In the genomic region with DNA sequence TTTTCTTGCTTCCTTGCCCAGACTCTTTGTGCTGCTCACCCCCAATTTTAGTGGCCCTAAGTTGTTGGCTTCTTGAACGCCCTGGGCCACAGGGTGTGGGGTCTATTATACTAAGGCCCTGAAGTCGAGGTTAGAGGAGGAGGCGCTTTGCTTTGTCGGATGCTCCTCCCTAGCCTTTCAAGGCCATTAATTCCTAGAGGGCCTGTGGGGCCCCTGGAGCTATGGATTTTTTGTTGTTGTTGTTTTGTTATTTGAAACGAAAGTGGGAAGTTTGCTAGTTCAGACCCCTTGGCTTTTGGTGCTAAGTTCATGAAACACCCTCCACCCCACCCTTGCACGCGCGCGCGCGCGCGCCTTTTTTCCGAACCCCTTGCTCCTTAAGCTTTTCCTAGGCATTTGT, we compare ENCODE assay signal across 8 mouse cellular contexts. TPM values are rescaled to one million over a fixed set of nuclear protein-coding genes. Genes with fewer than 3 reads are reported as not detected.
A peak's percentile ranks its signal among the peaks of the same experiment; 100 is the strongest.
DNase-seq lines count a peak whose midpoint lies in the region; ATAC-seq and TF ChIP-seq lines count a peak whose summit lies in the region.

No protein-coding gene starts in this region.

- H3K27me3 ChIP-seq in lung, embryonic 14.5 days (ENCODE audit: insufficient read depth, low read length) = no peaks in the 10 kb centered on the region
- 0 out of 2 replicates have a peak, but pooled peaks cover 4% of the 10 kb centered on the region for H3K27me3 ChIP-seq in forebrain, embryonic 12.5 days
- no peaks in the 10 kb centered on the region for H3K27me3 ChIP-seq in limb, embryonic 15.5 days
- no peaks in the 10 kb centered on the region for H3K27me3 ChIP-seq in neural tube, embryonic 13.5 days

- H3K4me2 ChIP-seq in lung, embryonic 14.5 days = peak overlapping the region; percentile 63
- H3K4me2 ChIP-seq in forebrain, embryonic 12.5 days = peak overlapping the region; percentile 52
- H3K4me2 ChIP-seq in limb, embryonic 15.5 days = peak overlapping the region; percentile 32
- peak overlapping the region; percentile 63 for H3K4me2 ChIP-seq in neural tube, embryonic 13.5 days

- ATAC-seq in lung, embryonic 14.5 days (ENCODE audit: insufficient read depth) = peak; percentile 59
- peak; percentile 60 for ATAC-seq in forebrain, embryonic 12.5 days (ENCODE audit: low FRiP score)
- ATAC-seq in limb, embryonic 15.5 days (ENCODE audit: insufficient number of reproducible peaks, low FRiP score, low TSS enrichment, low read depth) = 0 out of 2 replicates have a peak, but pooled peaks have one; percentile 31
- peak; percentile 76 for ATAC-seq in neural tube, embryonic 13.5 days (ENCODE audit: low read depth)

- no peaks in the 10 kb centered on the region for H3K4me1 ChIP-seq in lung, embryonic 14.5 days (ENCODE audit: insufficient read depth)
- H3K4me1 ChIP-seq in forebrain, embryonic 12.5 days = peaks cover 9% of the 10 kb centered on the region
- no peaks in the 10 kb centered on the region for H3K4me1 ChIP-seq in limb, embryonic 15.5 days
- peaks cover 25% of the 10 kb centered on the region for H3K4me1 ChIP-seq in neural tube, embryonic 13.5 days (replicated peaks)

- no peak for TF ChIP-seq CTCF in lung, embryonic 14.5 days (IDR thresholded peaks at IDR 0.05; ENCODE audit: low read depth)

- peak; percentile 41 for DNase-seq in lung, embryonic 14.5 days
- DNase-seq in lung, postnatal 4 days = no peak
- peak; percentile 65 for DNase-seq in ZHBTc4 (ENCODE audit: low read depth, low spot score)
- no peak for DNase-seq in retina, embryonic 14.5 days (ENCODE audit: low spot score)
- DNase-seq in yolk sac, embryonic 10.5 days (ENCODE audit: low spot score) = no peak

- peaks cover 26% of the 10 kb centered on the region for H3K36me3 ChIP-seq in lung, embryonic 14.5 days (ENCODE audit: insufficient read depth)
- peaks cover 16% of the 10 kb centered on the region for H3K36me3 ChIP-seq in forebrain, embryonic 12.5 days (replicated peaks)
- no peaks in the 10 kb centered on the region for H3K36me3 ChIP-seq in limb, embryonic 15.5 days
- peaks cover 7% of the 10 kb centered on the region; the same call in 1 of the 2 replicates for H3K36me3 ChIP-seq in neural tube, embryonic 13.5 days

- H3K4me3 ChIP-seq in lung, embryonic 14.5 days (ENCODE audit: low read depth, low read length) = peak overlapping the region; percentile 59
- peak overlapping the region; percentile 62 for H3K4me3 ChIP-seq in forebrain, embryonic 12.5 days (replicated peaks)
- peak overlapping the region; percentile 55 for H3K4me3 ChIP-seq in limb, embryonic 15.5 days
- H3K4me3 ChIP-seq in neural tube, embryonic 13.5 days = peak overlapping the region; percentile 66

- no peaks in the 10 kb centered on the region for H3K9me3 ChIP-seq in lung, embryonic 14.5 days (ENCODE audit: low read depth, low read length)
- H3K9me3 ChIP-seq in forebrain, embryonic 12.5 days = no peaks in the 10 kb centered on the region
- no peaks in the 10 kb centered on the region for H3K9me3 ChIP-seq in limb, embryonic 15.5 days
- no peaks in the 10 kb centered on the region for H3K9me3 ChIP-seq in neural tube, embryonic 13.5 days

- WGBS in lung, embryonic 14.5 days = 9% methylated on average over 14 of the region's 14 CpGs
- WGBS in forebrain, embryonic 12.5 days = 17% methylated on average over 14 of the region's 14 CpGs
- WGBS in limb, embryonic 15.5 days = 25% methylated on average over 14 of the region's 14 CpGs
- WGBS in neural tube, embryonic 13.5 days = 25% methylated on average over 14 of the region's 14 CpGs

- peak overlapping the region; percentile 90 for H3K9ac ChIP-seq in lung, embryonic 14.5 days
- peak overlapping the region; percentile 81 for H3K9ac ChIP-seq in forebrain, embryonic 12.5 days
- H3K9ac ChIP-seq in limb, embryonic 15.5 days = peak overlapping the region; percentile 61
- H3K9ac ChIP-seq in neural tube, embryonic 13.5 days = peak overlapping the region; percentile 88

- H3K27ac ChIP-seq in lung, embryonic 14.5 days (ENCODE audit: low read depth) = peak overlapping the region; percentile 97
- H3K27ac ChIP-seq in forebrain, embryonic 12.5 days = peak overlapping the region; percentile 95
- peak overlapping the region; percentile 92 for H3K27ac ChIP-seq in limb, embryonic 15.5 days
- H3K27ac ChIP-seq in neural tube, embryonic 13.5 days (replicated peaks) = peak overlapping the region; percentile 95

RNA-seq across cellular contexts. Expression of a gene that starts 0.9 kb away (rescaled TPM):
- 452 and 463 TPM in 2 replicates for polyA plus RNA-seq in lung, embryonic 14.5 days (2014; fragmentation: Nextera tagmentation; extraction: Ambion mirVana)
- polyA plus RNA-seq in forebrain, embryonic 12.5 days (2016; fragmentation: Nextera tagmentation; extraction: Ambion mirVana) = 636 and 666 TPM in 2 replicates
- polyA plus RNA-seq in limb, embryonic 15.5 days (2015; fragmentation: Nextera tagmentation; extraction: Ambion mirVana) = 342 and 352 TPM in 2 replicates
- 372 and 398 TPM in 2 replicates for polyA plus RNA-seq in neural tube, embryonic 13.5 days (2015; fragmentation: Nextera tagmentation; extraction: Ambion mirVana)

RNA-seq across cellular contexts. Expression of a gene that starts 9.3 kb away (rescaled TPM):
- 26.2 and 29.8 TPM in 2 replicates for polyA plus RNA-seq in lung, embryonic 14.5 days (2014; fragmentation: Nextera tagmentation; extraction: Ambion mirVana)
- polyA plus RNA-seq in forebrain, embryonic 12.5 days (2016; fragmentation: Nextera tagmentation; extraction: Ambion mirVana) = 37.5 and 37.8 TPM in 2 replicates
- polyA plus RNA-seq in limb, embryonic 15.5 days (2015; fragmentation: Nextera tagmentation; extraction: Ambion mirVana) = 31.0 and 33.5 TPM in 2 replicates
- 49.7 and 51.7 TPM in 2 replicates for polyA plus RNA-seq in neural tube, embryonic 13.5 days (2015; fragmentation: Nextera tagmentation; extraction: Ambion mirVana)

RNA-seq across cellular contexts. Expression of a gene that starts 18.9 kb away (rescaled TPM):
- 1.6 and 3.9 TPM in 2 replicates for polyA plus RNA-seq in lung, embryonic 14.5 days (2014; fragmentation: Nextera tagmentation; extraction: Ambion mirVana)
- 3.3 and 3.9 TPM in 2 replicates for polyA plus RNA-seq in forebrain, embryonic 12.5 days (2016; fragmentation: Nextera tagmentation; extraction: Ambion mirVana)
- polyA plus RNA-seq in limb, embryonic 15.5 days (2015; fragmentation: Nextera tagmentation; extraction: Ambion mirVana) = 37.1 and 115 TPM in 2 replicates
- polyA plus RNA-seq in neural tube, embryonic 13.5 days (2015; fragmentation: Nextera tagmentation; extraction: Ambion mirVana) = 3.5 and 4.7 TPM in 2 replicates

RNA-seq across cellular contexts. Expression of a gene that starts 53.8 kb away (rescaled TPM):
- 0.67 and 0.83 TPM in 2 replicates for polyA plus RNA-seq in lung, embryonic 14.5 days (2014; fragmentation: Nextera tagmentation; extraction: Ambion mirVana)
- polyA plus RNA-seq in forebrain, embryonic 12.5 days (2016; fragmentation: Nextera tagmentation; extraction: Ambion mirVana) = not detected in 2 replicates
- polyA plus RNA-seq in limb, embryonic 15.5 days (2015; fragmentation: Nextera tagmentation; extraction: Ambion mirVana) = 0.15 and 0.21 TPM in 2 replicates
- 0.92 and 0.98 TPM in 2 replicates for polyA plus RNA-seq in neural tube, embryonic 13.5 days (2015; fragmentation: Nextera tagmentation; extraction: Ambion mirVana)

Comparison
In these comparisons a context has a peak if more than half of its experiments do, and no peak if none do; other contexts are left out.
1. DNase-seq: peak in lung, embryonic 14.5 days (single experiment) and ZHBTc4 (single experiment); none in lung, postnatal 4 days (0 of 2), retina, embryonic 14.5 days (single experiment) and yolk sac, embryonic 10.5 days (single experiment).
2. Peak in every context shown above with its lines, with median percentiles within 50 percentile points of each other: ATAC-seq, H3K27ac ChIP-seq, H3K4me2 ChIP-seq, H3K4me3 ChIP-seq and H3K9ac ChIP-seq.